Mouse (Mus musculus) layer of hippocampus, postnatal 10 days (tissue): ENCODE measurements around the gene Lgr6. TPM values are rescaled to one million over a fixed set of nuclear protein-coding genes. Genes with fewer than 3 reads are reported as not detected.

Experiments
- DNase-seq, 2 experiments: peaks; one replicate each; pipeline ENCODE4 v3.0.0; 2021; ENCODE audit warnings: low spot score in 2 of 2
- total RNA-seq, 2 experiments: library from RNA; stranded (reverse); gene quantifications; 2 replicates each; pipeline ENCODE4 v1.2.3; 2021

The Lgr6 gene
- total RNA-seq, 2 experiments from 2014 or later, result 1.4 to 1.8 TPM

GRCm38 (mm10) chr1:135019087-135019774 lies 85.8 kb downstream of the Lgr6 start:
- no peak for DNase-seq

- no peak for DNase-seq
These were observed 87.4 kb downstream of the Lgr6 start for GRCm38 (mm10) chr1:135017656-135018015.

- no peak for DNase-seq
These were observed 88.0 kb downstream of the Lgr6 start for GRCm38 (mm10) chr1:135016907-135017655.

- DNase-seq, result no peak
These were observed 90.1 kb downstream of the Lgr6 start for GRCm38 (mm10) chr1:135014921-135015445.

- peak in 1 of 2 experiments; percentile 43 for DNase-seq
These were observed 92.6 kb downstream of the Lgr6 start for GRCm38 (mm10) chr1:135012472-135012871.

GRCm38 (mm10) chr1:135011912-135012311 lies 93.2 kb downstream of the Lgr6 start:
- DNase-seq, result no peak

- DNase-seq, result no peak
These were observed 95.2 kb downstream of the Lgr6 start for GRCm38 (mm10) chr1:135009833-135010232.

- DNase-seq, result no peak
These were observed 99.4 kb downstream of the Lgr6 start for GRCm38 (mm10) chr1:135005696-135006095.

- DNase-seq, result no peak
These were observed 101.7 kb downstream of the Lgr6 start for GRCm38 (mm10) chr1:135003346-135003745.

GRCm38 (mm10) chr1:135000527-135000926 lies 104.5 kb downstream of the Lgr6 start:
- DNase-seq, result no peak

GRCm38 (mm10) chr1:134998231-134998630 lies 106.8 kb downstream of the Lgr6 start:
- peak in 1 of 2 experiments; percentile 44 for DNase-seq

- no peak for DNase-seq
These were observed 107.5 kb downstream of the Lgr6 start for GRCm38 (mm10) chr1:134997568-134997967.

GRCm38 (mm10) chr1:134996471-134996870 lies 108.6 kb downstream of the Lgr6 start:
- DNase-seq, result no peak

GRCm38 (mm10) chr1:134995954-134996353 lies 109.1 kb downstream of the Lgr6 start:
- no peak for DNase-seq

- DNase-seq, result no peak
These were observed 109.6 kb downstream of the Lgr6 start for GRCm38 (mm10) chr1:134995437-134995836.

- DNase-seq, result no peak
These were observed 110.3 kb downstream of the Lgr6 start for GRCm38 (mm10) chr1:134994739-134995138.

- no peak for DNase-seq
These were observed 112.9 kb downstream of the Lgr6 start for GRCm38 (mm10) chr1:134992046-134992645.

GRCm38 (mm10) chr1:134989372-134989771 lies 115.7 kb downstream of the Lgr6 start:
- DNase-seq, result peak; percentile 88 to 90

GRCm38 (mm10) chr1:134987962-134988341 lies 117.1 kb downstream of the Lgr6 start:
- DNase-seq, result peak in 1 of 2 experiments; percentile 19

- peak; percentile 40 to 66 for DNase-seq
These were observed 117.7 kb downstream of the Lgr6 start for GRCm38 (mm10) chr1:134987173-134987961.

GRCm38 (mm10) chr1:134972920-134973319 lies 132.2 kb downstream of the Lgr6 start:
- peak in 1 of 2 experiments; percentile 41 for DNase-seq
